Mouse (Mus musculus): ENCODE measurements around the gene Mapk3.

Gene Mapk3

GRCm38 (mm10) chr7:126802134-126802889, 42.9 kb downstream of the Mapk3 start:
- DNase-seq (ENCODE audit: low spot score) = no peak

- no peak for DNase-seq (ENCODE audit: low spot score)
These were observed 43.8 kb downstream of the Mapk3 start for GRCm38 (mm10) chr7:126803181-126803580.

DNA sequence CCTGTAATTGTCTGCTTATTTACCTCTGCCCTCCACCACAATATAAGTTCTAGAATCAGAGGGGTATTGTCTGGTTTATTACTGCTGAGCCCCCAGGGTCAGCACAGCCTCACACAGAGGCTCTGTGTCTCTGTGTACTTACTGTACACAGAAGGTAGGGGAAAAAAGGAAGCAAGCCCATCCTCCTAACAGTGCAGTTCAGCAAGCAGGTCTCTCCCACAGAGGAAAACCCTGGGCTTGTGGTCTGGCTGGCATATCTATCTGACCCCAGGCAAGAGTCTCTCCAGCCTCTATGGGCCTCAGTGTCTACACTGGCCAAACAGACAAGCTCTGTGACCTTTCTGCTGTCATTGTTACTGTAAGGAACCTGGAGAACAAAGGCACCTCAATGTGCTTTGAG, 44.4 kb downstream of the Mapk3 start:
- DNase-seq (ENCODE audit: low spot score) = no peak

DNA sequence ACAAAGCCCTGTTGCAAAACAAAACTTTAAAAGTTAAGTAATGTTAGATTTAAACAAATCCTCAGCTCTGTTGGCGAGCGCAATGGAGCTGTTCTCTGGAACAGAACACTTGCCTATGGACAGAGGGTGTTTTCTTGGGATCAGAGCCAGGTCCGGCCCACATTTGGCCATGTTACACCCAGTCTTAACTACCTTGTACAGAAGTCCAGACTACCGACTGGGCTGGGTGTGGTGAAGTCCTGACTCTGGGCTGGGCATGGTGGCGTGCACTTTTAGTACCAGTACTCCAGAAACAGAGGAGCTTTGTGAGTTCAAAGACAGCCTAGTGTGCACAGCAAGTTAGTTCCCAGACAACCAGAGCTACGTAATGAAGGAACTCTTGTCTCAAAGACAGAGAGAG, 47.6 kb downstream of the Mapk3 start:
- DNase-seq (ENCODE audit: low spot score) = no peak

DNA sequence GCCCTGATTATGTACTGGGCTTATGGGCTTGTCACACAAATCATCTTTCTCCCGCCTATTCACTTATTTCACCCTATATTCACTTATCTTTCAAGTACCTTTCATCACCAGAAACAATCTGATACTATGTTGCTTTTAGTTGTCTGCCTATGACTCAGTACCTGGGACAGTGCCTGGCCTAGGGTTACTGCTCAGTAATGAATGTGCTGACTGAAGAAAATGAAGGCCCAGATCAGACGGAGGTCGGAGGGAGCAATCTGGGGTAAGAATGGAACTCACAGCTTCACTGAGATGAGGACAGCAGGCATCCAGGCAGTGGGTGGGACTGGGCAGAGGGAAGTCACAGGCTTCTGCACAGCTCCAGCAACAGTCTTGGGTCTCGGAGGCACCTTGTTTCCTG, 48.0 kb downstream of the Mapk3 start:
- DNase-seq (ENCODE audit: low spot score) = no peak

DNA sequence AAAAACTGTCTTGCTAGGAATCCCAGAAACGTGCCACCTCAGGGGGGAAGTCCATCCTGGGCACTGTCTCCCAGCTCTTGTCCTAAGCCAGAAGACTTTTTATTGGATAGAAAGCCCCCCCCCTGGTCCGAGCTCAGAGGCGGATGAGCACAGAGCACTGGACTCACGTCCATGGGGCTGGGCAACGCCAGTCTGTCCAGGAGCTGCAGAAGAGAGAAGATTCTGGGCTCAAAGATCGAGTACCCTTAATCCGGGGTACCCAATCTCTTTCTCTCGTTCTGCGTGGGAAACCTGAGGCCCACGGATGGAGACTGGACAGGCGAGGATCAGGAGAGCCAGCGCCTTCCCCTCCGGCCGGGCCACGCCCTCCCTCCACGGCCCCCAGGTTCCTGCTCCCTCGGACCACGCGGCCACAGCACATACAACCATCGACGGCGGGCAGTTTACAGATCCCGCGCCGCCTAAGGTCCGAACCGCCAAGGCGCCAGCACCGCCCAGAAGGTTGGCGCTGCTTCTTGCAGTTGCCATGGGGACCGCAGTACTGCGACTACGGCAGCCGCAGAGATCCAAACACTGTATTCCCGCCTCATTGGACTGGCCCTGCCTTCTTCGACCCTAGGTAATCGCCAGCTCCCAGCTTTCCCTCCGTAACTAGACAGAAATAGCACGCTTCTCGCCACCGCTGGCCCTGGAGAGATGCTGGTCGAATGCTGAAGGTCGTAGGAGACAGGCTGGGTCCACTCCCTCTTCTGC, 49.5 kb downstream of the Mapk3 start:
- peak; percentile 73 for DNase-seq (ENCODE audit: low spot score)

DNA sequence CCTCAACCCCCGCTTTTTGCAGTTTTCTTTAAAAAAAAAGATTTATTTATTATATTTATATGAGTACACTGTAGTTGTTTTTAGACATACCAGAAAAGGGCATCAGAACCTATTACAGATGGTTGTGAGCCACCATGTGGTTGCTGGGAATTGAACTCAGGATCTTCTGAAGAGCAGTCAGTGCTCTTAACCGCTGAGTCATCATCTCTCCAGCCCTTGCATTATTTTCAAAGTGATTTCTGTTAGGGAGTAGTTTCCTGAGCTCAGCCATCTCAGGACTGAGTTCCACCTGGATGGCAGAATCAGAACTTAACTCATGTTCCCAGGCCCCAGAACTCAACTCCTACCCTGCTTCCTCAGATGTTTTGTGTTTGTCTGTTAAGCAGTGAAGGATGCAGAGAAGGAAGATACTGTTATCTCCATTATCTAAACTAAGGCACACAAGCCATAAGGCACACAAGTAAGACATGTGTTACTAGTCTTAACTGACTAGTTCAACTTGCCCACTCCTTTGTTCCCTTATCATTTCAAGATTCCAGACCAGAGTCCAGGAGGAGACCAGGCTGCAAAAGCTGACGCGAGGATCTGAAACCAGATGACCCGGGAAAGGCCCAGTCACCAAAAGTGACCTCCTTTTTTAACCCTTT, 50.4 kb downstream of the Mapk3 start:
- no peak for DNase-seq (ENCODE audit: low spot score)

All from ovary, postnatal 10 days (tissue).